Mouse (Mus musculus) ES-CJ7 (cell line): ENCODE measurements around the gene Tas2r143.
A peak's percentile ranks its signal among the peaks of the same experiment; 100 is the strongest.

Experiments
- DNase-seq: peaks from one replicate; pipeline ENCODE4 v3.0.0; 2011; ENCODE audit warnings: low read depth, low spot score

Tas2r143 gene

GRCm38 (mm10) chr6:42365215-42365614 lies 34.8 kb upstream of the Tas2r143 start:
- no peak for DNase-seq

DNA sequence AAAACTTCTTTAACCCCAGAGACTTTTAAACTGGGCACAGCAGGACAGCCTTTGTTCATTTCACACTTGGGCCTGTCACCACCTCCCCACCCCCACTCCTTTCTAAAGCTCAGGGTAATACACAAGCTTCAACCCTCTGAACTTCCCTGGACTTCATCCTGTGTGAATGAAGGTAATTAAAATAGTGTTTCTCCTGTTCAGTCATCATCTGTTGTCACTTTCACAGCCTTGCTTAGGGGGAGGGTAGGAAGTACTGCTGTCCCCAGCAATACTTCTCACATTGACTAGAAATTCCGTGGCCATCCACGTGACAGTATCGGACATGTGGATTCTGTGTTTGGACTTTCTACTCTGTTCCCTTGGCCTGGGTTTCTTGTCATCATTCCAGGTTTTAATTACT lies 30.2 kb upstream of the Tas2r143 start:
- DNase-seq = peak; percentile 46

DNA sequence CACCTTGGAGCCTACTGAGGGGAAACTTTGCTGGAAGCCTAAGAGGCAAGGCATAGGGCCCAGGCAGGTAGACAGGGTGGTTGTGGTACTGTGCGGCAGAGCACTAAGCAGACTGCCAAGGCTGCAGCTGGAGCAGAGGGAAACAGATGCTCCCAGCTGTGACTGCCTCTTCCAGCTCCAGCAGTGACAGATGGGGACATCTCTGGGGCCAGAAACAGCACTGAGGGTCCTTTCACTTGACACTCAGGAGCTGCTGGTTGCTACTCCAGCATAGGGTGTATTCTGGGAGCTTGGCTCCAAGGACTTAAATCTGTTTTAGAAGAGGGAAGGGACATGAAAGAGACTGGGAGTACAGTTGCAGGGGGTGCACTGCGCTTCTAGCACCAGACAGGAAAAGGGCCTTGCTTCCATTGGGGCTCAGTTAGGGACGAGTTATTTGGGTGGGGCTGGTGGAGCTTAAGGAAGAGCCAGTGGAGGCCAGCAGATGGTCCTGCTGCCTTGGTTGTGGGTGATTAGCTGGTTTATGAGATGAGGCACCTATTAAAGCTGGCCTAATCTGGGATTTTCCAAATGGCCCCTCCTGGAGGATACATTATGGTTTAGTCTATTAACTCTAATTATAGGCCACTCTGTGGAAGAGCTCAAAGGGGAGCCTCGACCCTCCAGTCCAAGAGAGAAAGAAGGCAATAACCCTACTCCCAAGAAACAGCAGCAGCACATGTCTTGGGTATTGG lies 29.2 kb upstream of the Tas2r143 start:
- no peak for DNase-seq

DNA sequence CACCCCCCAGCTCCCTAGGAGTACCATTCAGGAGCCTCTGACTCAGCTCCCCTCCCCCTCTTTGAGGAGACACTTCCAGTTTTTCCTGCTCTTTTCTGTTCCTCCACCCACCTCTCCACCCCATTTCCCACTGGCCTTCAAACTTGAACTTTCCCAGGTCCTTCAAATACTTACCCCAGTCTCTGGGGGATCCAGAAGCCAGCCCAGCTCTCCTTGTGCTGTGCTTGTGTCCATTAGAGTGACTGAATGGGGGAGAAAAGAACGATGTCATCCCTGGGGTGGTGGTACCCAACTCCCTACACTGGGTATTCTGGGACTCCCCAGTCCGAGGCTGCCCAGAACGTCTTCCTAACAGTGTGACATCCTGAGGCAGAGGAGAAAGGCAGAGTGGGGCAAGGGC lies 28.0 kb upstream of the Tas2r143 start:
- DNase-seq = no peak

GRCm38 (mm10) chr6:42372421-42372815 lies 27.6 kb upstream of the Tas2r143 start:
- peak; percentile 28 for DNase-seq

DNA sequence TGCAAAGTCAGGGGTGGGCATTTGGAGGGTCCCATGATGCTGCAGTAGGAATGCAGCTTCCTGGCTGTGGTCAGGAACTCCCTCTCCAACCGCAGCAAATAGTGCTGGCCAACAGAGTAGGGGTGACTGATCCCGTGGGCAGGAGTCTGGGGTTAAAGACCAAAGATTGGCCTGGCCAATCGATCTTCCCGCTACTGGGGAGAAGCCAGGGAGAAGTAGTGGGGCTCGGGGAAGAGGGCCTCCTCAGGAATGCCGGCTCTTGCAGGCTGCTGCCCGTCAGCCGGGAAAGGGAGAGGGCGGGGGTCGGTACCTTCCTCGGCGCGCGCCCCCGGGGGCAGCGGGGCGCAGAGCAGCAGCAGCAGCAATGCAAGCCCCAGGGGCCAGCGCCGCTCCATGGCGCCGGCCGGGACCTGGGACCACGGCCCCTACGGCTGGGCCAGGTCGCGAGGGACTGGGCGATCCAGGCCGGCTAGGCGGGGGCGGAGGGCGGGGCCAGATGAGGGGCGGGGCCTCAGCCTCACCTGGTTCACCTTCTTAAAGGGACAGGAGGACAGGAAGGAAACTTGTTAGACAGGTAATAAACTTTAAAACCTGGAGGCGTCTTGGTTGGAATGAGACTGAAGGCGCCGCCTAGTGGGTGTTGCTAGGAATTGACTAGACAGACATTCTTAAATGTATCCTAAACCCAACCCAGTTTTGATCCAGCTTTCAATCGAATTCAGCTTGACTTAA lies 27.1 kb upstream of the Tas2r143 start, which contains the start of gene Epha1:
TSS of gene Epha1 (minus strand) at position 453 of the 732 bp plus-strand sequence.
- peak; percentile 82 for DNase-seq

DNA sequence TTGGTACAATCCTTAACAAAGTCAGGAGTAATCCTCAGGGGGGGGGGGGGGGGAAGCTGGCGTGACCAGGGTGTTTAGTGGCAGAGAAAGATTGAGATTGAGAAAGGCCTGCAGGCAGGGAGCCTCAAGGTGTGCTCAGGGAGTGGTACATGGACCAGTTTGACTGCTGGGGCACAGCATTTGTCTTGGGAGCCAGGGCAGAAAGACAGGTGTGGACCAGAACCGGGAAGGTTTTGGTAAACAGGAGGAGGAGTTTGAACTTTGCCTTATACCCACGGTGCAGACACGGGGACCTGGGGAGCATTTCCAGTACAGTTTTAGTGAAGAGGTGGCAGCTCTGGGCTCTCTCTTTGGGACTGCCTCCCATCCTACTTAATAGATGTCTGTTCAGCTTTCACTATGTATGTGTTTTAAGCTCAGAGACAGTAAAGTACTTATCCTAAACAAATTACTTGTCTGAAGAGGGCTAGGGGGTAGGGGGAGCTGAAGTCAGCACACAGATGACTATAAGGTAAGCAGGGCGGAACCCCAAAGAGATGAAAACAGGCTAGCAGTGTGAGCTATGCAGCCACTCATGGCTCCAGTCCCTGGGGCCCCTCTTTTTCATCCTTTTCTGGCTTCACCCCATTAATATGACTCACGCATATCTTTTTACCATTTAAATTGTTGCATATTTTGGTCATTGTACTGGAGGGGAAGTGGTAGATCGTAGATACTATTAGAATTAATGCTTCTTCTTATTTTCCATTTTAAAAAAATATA lies 26.2 kb upstream of the Tas2r143 start:
- no peak for DNase-seq

DNA sequence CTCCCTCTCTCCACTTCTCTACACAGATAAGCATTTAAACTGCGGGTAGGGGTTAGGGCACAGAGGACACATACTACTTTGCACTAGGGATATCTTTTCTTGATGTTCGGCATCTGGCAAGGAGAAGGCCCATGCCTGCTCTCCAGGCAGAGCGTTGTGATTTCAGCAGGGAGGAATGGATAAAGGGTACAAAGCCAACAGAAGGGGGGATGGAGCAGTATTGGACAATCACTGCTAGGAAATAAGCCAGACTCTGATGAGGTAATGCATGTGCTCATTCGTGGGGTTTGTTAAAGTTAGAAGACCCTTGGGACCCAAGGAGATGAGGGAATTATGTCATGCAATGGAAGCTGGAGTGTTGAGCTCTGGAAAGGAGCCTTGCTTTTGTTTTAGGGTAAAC lies 25.3 kb upstream of the Tas2r143 start:
- DNase-seq = no peak

DNA sequence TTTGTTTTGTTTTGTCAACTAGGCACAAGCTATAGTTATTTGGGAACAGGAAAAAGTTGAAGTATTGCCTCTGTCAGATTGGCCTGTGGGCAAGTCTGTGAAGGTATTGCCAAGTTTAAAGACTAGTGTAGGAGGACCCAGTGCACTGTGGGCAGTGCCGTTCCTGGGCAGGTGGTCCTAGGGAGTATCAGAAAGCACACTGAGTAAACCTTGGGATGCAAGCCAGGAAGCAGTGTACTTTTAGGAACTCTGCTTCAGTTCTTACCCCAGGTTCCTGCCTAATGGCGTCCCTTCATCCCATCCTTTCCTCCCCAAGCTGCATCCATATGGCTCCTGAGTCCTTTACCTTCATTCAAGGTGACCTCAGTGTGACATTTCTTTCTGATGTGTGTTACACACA lies 24.9 kb upstream of the Tas2r143 start:
- no peak for DNase-seq

- DNase-seq = no peak
Measured at GRCm38 (mm10) chr6:42376016-42376415, 24.0 kb upstream of the Tas2r143 start.

- DNase-seq = no peak
Measured at GRCm38 (mm10) chr6:42376504-42377019, 23.5 kb upstream of the Tas2r143 start.

- DNase-seq = no peak
Measured at GRCm38 (mm10) chr6:42377280-42377679, 22.8 kb upstream of the Tas2r143 start.

GRCm38 (mm10) chr6:42379551-42379950 lies 20.5 kb upstream of the Tas2r143 start:
- DNase-seq = no peak

DNA sequence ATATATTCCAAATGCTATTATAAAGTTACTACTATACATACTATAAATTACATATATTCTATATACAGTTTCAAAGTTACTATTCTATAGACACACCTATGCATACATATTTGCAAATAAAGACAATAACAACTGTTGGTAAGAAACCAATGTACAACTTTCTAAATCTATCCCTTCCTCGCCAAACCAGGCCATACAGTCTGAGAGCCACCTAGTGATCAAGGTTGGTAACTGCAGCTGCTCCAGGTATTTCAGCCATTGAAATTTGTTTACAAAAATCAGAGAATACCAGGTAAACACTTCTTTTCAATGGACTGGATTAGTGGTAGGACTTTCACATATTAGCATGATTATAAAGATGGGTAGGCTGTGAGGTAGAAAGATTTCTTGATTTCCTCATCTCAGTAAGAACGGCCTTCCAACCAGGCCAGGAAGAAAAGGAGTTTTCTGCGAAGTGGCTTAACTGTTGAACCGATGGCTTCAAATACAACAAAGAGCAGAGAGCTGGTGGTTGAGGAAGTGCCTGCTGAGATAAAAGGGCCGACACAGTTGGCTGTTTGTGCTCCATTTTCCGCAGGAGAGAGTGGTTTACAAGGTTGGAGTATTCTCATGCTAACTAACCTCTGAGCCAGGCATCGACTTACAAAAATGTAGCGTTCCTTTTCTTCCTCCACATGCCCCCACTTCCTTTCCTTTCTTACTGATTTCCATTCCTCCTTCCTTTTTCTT lies 19.5 kb upstream of the Tas2r143 start:
- peak; percentile 97 for DNase-seq

DNA sequence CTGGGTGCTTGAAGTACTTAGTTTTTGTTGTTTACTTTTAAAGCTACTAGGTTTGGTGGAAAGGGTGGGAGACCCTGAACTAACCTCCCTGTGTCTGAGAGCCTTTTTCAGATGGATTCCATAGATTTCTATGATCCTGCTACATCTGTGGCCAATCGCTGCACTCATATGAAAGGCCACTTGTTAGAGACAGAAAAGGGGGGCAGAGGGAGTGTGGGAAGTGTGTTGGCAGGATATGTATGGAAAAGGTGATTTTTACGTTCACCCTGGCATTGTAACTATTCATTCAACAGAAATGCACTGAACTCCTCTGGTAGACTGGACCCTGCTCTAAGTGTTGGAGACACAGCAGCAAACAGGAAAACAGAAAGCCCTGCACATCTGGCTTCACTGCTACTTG lies 18.8 kb upstream of the Tas2r143 start:
- no peak for DNase-seq

DNA sequence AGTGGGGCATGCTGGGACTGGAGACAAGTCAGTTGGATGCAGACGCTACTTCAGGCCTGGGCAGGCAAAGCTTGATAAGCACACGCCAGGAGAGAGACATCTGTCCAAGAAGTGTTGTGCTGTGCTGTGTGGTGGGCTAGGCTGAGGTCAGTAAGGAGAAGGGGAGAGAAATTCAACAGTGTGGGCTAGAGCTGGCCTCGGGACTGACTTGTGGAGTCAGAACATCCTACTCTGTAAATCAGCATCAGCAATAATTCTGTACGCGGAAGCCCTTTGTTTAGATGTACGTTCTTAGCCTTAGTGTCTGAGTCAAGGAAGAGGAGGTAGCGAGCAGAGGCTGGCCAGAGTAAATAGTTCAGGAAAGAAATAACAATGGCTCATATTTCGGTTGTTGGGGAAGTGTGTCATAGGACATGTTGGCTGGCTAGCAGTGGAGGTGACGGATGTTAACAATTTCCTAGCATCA lies 18.1 kb upstream of the Tas2r143 start:
- DNase-seq = no peak

- DNase-seq = no peak
Measured at GRCm38 (mm10) chr6:42383360-42383759, 16.7 kb upstream of the Tas2r143 start.

- no peak for DNase-seq
Measured at GRCm38 (mm10) chr6:42385635-42386034, 14.4 kb upstream of the Tas2r143 start.

GRCm38 (mm10) chr6:42391796-42392330 lies 8.2 kb upstream of the Tas2r143 start:
- no peak for DNase-seq

GRCm38 (mm10) chr6:42395960-42396809 lies 3.9 kb upstream of the Tas2r143 start:
- DNase-seq = no peak
